Mouse (Mus musculus): ENCODE results near the gene Orc2.

DNA sequence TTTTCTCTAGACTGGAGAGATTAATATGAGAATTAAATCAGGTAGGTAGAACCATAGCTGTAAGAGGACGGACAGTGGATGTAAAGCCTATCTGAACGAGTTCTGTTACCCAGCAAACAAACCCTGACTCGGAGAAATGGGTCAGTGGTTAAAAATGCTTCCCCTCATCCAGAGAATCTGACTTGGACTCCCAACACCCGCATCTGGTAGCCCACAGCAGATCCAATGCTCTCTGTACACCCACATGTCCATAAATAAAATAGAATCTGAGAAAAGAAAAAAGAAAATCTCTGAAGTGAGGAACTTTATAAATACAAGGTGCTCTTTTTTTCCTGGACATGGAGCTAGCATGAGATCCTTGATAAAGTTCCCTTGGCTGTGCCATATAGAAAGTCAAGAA is 7.2 kb downstream of the Orc2 start:
- no peak for TF ChIP-seq POLR2A (IDR thresholded peaks at IDR 0.05; ENCODE audit: low read depth, low read length)
- TF ChIP-seq EP300 (IDR thresholded peaks at IDR 0.05; ENCODE audit: low read length): no peak
- TF ChIP-seq IRF4 (IDR thresholded peaks at IDR 0.05; ENCODE audit: low read depth, low read length): no peak
- TF ChIP-seq POLR2AphosphoS2 (IDR thresholded peaks at IDR 0.05; ENCODE audit: low read depth, low read length): no peak
- TF ChIP-seq CTCF (conservative IDR thresholded peaks at IDR 0.05 in 1 of 2, IDR thresholded peaks at IDR 0.05 in 1 of 2; ENCODE audit: low read depth in 2 of 2, low read length in 2 of 2): no peak
- TF ChIP-seq E2F4 (IDR thresholded peaks at IDR 0.05; ENCODE audit: insufficient replicate concordance, low read depth, low read length): no peak
- no peak for TF ChIP-seq KAT2A (IDR thresholded peaks at IDR 0.05; ENCODE audit: insufficient replicate concordance, low read length)
- no peak for TF ChIP-seq ZKSCAN1 (IDR thresholded peaks at IDR 0.05; ENCODE audit: borderline replicate concordance, low read depth, low read length)
- no peak for TF ChIP-seq SIN3A (IDR thresholded peaks at IDR 0.05; ENCODE audit: low read length)
- TF ChIP-seq CHD2 (IDR thresholded peaks at IDR 0.05; ENCODE audit: low read length): no peak
